Comparison of ENCODE assay signal across 12 mouse cellular contexts in genomic region chr2:124003507-124003906, GRCm38 (mm10).
"Had no signal": no experiment of that assay in that cellular context is flagged by ENCODE, and none has a peak within 500 bp of the region (broad histone marks: within the 10 kb centered on the region; RNA-seq: fewer than 3 reads in every experiment).

No protein-coding gene starts in this region.

- DNase-seq: retina, postnatal 1 day; right cerebral cortex, adult 18-20 months; right cerebral cortex, postnatal 14 days; right cerebral cortex, postnatal 25 days; right cerebral cortex, postnatal 4 days; spleen, adult 18-20 months; thymus, adult 18-20 months; thymus, adult 2 months; thymus, postnatal 14 days; thymus, postnatal 25 days; thymus, postnatal 36 days; thymus, postnatal 4 days had no signal
